Mouse (Mus musculus) left cerebral cortex, postnatal 4 days (tissue): ENCODE data around the gene Tnfsf4. TPM values are rescaled to one million over a fixed set of nuclear protein-coding genes. Genes with fewer than 3 reads are reported as not detected.

Experiments
- DNase-seq: peaks from one replicate; pipeline ENCODE4 v3.0.0-alpha.2; 2022
- intact Hi-C: fragments of 180-260 bp; cut with DNase I; formaldehyde crosslinking; loops from one replicate; pipeline ENCODE4 v1.15.1; 2025
- total RNA-seq, 2 experiments: library from RNA; stranded (reverse); gene quantifications; 2 replicates each; pipeline ENCODE4 v1.2.3; 2021

Tnfsf4 gene
- not detected for total RNA-seq

DNA sequence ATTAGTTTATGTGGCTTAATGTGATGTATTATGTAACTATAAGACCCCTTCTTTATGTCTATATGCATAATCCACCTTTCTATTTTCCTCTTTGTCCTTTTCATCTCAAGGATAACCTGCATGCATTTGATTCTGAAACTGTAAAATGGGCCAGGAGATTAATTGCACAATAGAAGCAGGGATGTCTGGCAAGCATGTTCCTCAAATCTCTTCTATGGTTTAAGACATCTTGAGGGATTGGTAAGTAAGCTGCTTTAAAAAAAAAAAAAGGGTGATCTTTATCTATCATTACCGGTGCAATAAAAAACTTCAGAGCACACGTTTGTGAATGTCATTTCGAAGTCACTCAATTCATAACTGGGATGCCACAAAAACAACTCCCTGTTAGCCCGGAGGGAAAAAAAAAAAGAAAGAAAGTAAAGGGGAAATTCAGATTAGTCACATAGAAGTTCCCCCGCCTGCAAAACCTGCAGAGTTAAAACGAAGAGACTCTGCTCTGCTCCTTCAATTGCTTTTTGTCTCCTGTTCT is at the start of gene Tnfsf4:
Tnfsf4 (plus strand) TSS at position 479 of the 529 bp plus-strand sequence.
- intact Hi-C loops, result no loop called here
- DNase-seq, result no peak

- intact Hi-C loops, result no loop called here
- no peak for DNase-seq
These were observed 44.2 kb upstream of the Tnfsf4 start for GRCm38 (mm10) chr1:161350981-161351380.

- DNase-seq, result no peak
- intact Hi-C loops, result no loop called here
These were observed 30.2 kb upstream of the Tnfsf4 start for GRCm38 (mm10) chr1:161365006-161365405.

GRCm38 (mm10) chr1:161371919-161372318 is 23.3 kb upstream of the Tnfsf4 start:
- intact Hi-C loops, result no loop called here
- DNase-seq, result no peak

GRCm38 (mm10) chr1:161375866-161376265 is 19.3 kb upstream of the Tnfsf4 start:
- intact Hi-C loops, result no loop called here
- DNase-seq, result no peak

- intact Hi-C loops, result no loop called here
- no peak for DNase-seq
These were observed 16.6 kb upstream of the Tnfsf4 start for GRCm38 (mm10) chr1:161378571-161378970.

DNA sequence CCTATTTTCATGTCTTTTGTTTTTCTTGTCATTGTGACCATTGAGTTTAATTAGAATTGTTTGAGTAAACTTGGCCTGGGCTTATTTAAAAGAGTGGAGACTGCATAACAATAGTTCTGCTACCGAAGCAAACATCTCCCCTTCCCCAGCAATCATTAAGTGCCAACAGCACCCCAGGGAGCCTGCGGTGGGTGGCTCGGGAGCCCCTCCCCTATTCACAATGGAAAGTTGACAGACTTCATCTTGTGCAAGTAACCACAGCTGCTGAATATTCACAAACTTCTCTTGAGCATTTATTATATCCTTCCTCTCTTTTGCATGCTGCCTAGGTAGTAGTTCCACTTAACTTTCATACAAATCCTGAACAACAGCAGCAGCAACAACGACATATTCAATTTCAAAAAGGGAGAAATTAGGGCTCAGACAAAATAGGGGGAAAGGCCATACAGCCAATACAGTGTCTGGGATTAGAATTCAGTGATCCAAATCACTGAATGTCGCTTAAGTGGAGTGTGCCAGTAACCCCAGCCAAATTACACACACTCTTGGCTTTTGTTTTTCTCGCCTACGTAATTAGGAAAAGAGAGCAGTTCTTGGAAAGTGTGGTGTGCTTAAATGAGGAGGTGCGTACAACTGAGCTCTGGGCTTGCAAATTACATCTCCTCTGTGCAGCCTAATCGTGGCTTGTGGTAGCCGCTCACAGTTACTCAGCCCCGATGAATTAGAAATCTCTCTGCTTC is 15.4 kb upstream of the Tnfsf4 start:
- intact Hi-C loops, result no loop called here
- no peak for DNase-seq

- no peak for DNase-seq
- intact Hi-C loops, result no loop called here
These were observed 14.8 kb upstream of the Tnfsf4 start for GRCm38 (mm10) chr1:161380425-161380780.

DNA sequence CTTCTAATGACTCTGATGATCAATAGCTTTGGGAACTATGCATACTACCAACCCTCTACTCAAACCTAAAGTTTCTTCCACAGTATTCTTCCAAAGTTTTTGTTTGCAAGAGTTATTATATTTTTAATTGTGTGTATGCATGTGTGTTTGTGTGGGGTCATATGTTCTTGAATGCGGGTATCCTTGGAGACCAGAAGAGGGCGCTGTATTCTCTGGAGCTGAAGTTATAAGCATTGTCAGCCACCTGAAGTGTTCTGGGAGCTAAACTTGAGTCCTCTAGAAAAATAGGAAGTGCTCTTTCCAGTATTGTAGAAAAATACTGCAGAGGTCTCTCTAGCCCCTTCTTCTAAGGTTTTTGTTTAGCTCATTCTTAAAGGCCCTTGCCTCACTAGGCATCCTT is 5.1 kb upstream of the Tnfsf4 start:
- intact Hi-C loops, result no loop called here
- no peak for DNase-seq

DNA sequence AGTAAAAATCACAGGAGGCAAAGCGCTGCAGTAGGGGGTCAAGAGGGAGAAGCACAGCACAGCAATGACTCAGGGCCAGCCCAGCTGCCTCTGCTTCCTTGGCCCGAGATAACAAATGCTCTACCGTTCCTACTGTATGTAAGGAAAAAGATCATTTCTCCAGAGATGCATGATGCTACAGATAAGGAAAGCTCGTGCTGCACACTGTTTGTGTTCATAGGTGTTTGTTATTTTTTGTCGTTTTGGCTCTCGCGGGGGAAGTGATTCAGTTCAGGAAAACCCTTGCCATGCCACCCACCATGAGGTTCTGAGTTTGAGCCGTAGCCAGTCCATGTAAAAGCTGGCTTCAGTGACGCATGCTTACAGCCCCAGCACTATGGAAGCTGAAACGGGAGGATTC is 2.3 kb upstream of the Tnfsf4 start:
- intact Hi-C loops, result no loop called here
- no peak for DNase-seq

DNA sequence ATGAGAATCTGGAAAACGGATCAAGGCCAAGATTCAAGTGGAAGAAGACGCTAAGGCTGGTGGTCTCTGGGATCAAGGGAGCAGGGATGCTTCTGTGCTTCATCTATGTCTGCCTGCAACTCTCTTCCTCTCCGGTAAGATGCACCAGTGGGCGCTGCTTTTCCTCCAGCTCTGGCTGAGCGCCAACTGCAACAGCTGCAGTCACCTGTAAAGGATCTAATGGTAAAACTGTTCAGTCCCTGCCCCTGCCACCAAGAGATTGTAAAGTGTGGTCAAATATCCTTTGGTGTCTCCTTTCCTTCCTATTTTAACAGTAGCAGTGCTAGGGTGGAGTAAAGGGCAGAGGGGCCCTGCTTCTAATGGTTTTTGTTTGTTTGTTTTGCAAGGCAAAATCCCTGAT is 401 bp downstream of the Tnfsf4 start:
- intact Hi-C loops, result no loop called here

GRCm38 (mm10) chr1:161396351-161396750 is 1.1 kb downstream of the Tnfsf4 start:
- intact Hi-C loops, result no loop called here
- DNase-seq, result no peak

More for the DNA sequence above, 401 bp downstream of the Tnfsf4 start:
- no peak for DNase-seq

- intact Hi-C loops, result no loop called here
- DNase-seq, result peak; percentile 73
These were observed 4.9 kb downstream of the Tnfsf4 start for GRCm38 (mm10) chr1:161400126-161400525.

DNA sequence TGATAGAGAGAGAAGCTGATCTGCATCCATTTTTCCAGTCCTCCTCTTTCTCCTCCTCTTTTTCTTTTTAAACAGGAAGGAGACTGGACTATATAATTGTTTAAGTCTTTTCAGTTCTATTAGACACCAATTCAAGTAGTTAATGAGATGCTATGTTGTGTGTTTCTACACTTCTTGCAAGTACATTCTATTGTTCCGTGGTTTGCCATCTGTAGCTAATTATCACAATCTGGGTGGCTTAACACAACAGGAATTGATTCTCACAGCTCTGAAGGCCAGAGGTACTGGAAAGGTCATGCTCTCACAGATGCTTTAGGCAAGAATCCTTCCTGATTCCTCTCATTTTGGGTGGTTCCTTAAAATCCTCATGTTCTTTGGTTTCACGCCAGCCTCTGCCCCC is 7.9 kb downstream of the Tnfsf4 start:
- DNase-seq, result no peak
- intact Hi-C loops, result loop anchor here (2.0 kb wide), 1 partner anchor 284 kb away; no protein-coding TSS in a partner anchor

GRCm38 (mm10) chr1:161406480-161406879 is 11.3 kb downstream of the Tnfsf4 start:
- intact Hi-C loops, result no loop called here
- DNase-seq, result no peak

DNA sequence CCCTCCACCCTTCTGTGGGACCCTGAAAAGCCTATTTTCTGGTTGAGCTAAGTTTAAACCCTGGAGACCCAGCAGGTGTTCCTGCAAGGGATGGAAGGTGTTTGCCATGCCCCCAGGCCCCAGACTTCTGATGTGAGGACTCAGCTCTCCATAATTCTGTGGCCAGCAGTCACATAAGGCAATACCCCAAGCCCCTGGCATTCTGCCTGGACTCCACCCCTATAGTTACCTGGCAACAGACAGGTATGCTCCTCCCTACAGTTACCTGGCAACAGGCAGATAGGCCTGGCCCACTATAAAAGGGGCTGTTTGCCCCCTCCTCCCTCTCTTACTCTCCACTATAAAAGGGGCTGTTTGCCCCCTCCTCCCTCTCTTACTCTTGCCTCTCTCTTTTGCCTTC is 24.7 kb downstream of the Tnfsf4 start:
- DNase-seq, result peak; percentile 16
- intact Hi-C loops, result no loop called here

GRCm38 (mm10) chr1:161420646-161421045 is 25.4 kb downstream of the Tnfsf4 start:
- intact Hi-C loops, result no loop called here
- DNase-seq, result peak; percentile 4

DNA sequence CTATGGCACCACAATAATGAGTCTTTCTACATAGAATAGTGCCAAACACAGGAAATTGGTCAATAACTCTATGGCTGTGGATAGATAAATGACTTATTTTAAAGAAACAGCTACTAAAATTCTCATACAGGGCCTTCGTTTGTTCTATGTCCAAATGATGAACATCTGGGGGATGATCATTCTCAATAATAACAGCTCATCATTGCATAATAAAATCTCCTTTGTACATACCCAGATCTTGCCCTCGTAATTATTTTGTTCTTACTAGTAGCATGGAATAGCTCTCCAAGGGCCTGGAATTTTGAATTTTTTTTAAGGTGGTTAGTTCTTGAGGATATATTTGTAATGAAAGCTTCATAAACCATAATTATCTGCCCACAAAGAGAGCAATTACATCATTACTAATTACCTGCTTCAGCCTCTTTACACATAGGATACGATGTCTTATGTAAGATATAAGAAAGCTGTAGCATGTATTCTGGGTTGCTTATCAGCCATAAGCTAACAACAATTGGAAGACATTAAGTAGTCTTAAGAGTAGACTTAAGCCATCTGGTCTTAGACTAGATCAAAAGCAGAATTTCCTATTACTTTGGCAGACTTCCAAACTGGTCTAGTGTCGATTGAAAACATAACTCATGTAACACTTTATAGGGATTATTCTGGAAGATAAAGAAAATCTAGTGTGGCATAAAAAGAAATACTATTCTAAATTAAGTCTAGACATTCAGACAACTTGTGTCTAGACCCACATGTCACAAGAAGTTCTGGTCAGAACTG is 31.3 kb downstream of the Tnfsf4 start:
- DNase-seq, result no peak
- intact Hi-C loops, result no loop called here

GRCm38 (mm10) chr1:161427057-161427311 is 31.8 kb downstream of the Tnfsf4 start:
- DNase-seq, result no peak
- intact Hi-C loops, result no loop called here

DNA sequence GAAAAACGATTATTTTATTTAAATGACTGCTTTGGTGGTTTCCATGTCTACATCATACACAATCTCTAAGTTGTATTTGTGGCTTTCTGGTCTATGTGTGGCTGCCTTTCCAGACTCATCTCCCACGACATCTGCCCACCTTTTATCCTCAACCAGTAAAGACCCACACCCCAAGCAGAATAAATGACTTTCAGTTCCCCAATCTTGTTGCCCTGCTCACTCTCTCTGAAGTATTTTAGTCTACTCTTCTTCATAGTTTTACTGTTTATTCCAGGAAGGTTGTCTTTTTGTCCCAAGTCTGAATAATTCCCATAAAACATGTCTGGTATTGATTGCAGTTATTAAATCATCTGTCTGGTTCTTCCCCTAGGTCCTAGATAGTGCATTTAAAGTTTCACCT is 40.6 kb downstream of the Tnfsf4 start:
- intact Hi-C loops, result no loop called here
- no peak for DNase-seq

- intact Hi-C loops, result no loop called here
- DNase-seq, result no peak
These were observed 41.3 kb downstream of the Tnfsf4 start for GRCm38 (mm10) chr1:161436503-161436902.

GRCm38 (mm10) chr1:161444858-161445257 is 49.6 kb downstream of the Tnfsf4 start:
- DNase-seq, result no peak
- intact Hi-C loops, result no loop called here
